Mouse (Mus musculus) erythroblast, embryonic 14.5 days (primary cell): ENCODE data around the gene Ccdc124. TPM values are rescaled to one million over a fixed set of nuclear protein-coding genes. Genes with fewer than 3 reads are reported as not detected.

Experiments used
- H3K27me3 ChIP-seq: 2 replicates; pipeline ENCODE4 v1.6.1; 2012; ENCODE audit warnings: inconsistent platforms; ENCODE audit not compliant: control insufficient read depth
- H3K36me3 ChIP-seq: 2 replicates; pipeline ENCODE4 v1.6.1; 2012; ENCODE audit warnings: mild to moderate bottlenecking, inconsistent platforms; ENCODE audit not compliant: control insufficient read depth
- H3K4me1 ChIP-seq: 2 replicates; pipeline ENCODE4 v1.6.1; 2012; ENCODE audit warnings: inconsistent platforms; ENCODE audit not compliant: control insufficient read depth
- H3K4me3 ChIP-seq: replicated peaks from 2 replicates; pipeline ENCODE3; 2012; ENCODE audit warnings: moderate library complexity, mild to moderate bottlenecking, inconsistent platforms
- H3K9me3 ChIP-seq: 2 replicates; pipeline ENCODE4 v1.6.1; 2012; ENCODE audit warnings: low read length, inconsistent platforms, mixed read lengths; ENCODE audit not compliant: control insufficient read depth
- GATA1 ChIP-seq: IDR thresholded peaks from 2 replicates; pipeline ENCODE4 v1.6.1; 2012; ENCODE audit warnings: low read length, inconsistent platforms, mixed read lengths
- TAL1 ChIP-seq: IDR thresholded peaks from 3 replicates; pipeline ENCODE4 v1.6.1; 2012; ENCODE audit warnings: low read length, inconsistent platforms, mixed read lengths
- polyA plus RNA-seq: library from polyadenylated mRNA; stranded (reverse); fragments of >175 nt; gene quantifications from 2 replicates; pipeline ENCODE4 v1.2.3, GENCODE M21; 2012

Gene Ccdc124
- polyA plus RNA-seq, 1 experiment: 38.8 TPM

- Histone ChIP-seq H3K4me1 (peaks cover 34% of the 10 kb centered on the region), H3K27me3 (peaks cover 9% of the 10 kb centered on the region), H3K36me3 (peaks cover 8% of the 10 kb centered on the region), H3K9me3 (no peaks in the 10 kb centered on the region), H3K4me3 (peak overlapping the region; percentile 80)
- TF ChIP-seq GATA1: no peak
- TF ChIP-seq TAL1: no peak
Measured at GRCm38 (mm10) chr8:70905463-70905830, 31.7 kb upstream of the Ccdc124 start.

GRCm38 (mm10) chr8:70904532-70904931 is 30.8 kb upstream of the Ccdc124 start:
- peaks cover 7% of the 10 kb centered on the region for H3K36me3 ChIP-seq
- no peak for TF ChIP-seq GATA1
- TF ChIP-seq TAL1: no peak
- peaks cover 9% of the 10 kb centered on the region for H3K27me3 ChIP-seq
- H3K4me3 ChIP-seq: no peak overlapping the region
- H3K9me3 ChIP-seq: no peaks in the 10 kb centered on the region
- H3K4me1 ChIP-seq: peaks cover 34% of the 10 kb centered on the region

GRCm38 (mm10) chr8:70903582-70903981 is 29.8 kb upstream of the Ccdc124 start:
- Histone ChIP-seq H3K27me3 (peaks cover 9% of the 10 kb centered on the region), H3K4me3 (no peak overlapping the region), H3K9me3 (no peaks in the 10 kb centered on the region), H3K36me3 (peaks cover 3% of the 10 kb centered on the region; the same call in 1 of the 2 replicates), H3K4me1 (peaks cover 37% of the 10 kb centered on the region)
- no peak for TF ChIP-seq GATA1
- no peak for TF ChIP-seq TAL1

- no peak overlapping the region for H3K4me3 ChIP-seq
- no peaks in the 10 kb centered on the region for H3K9me3 ChIP-seq
- no peak for TF ChIP-seq TAL1
- peaks cover 41% of the 10 kb centered on the region for H3K4me1 ChIP-seq
- peaks cover 3% of the 10 kb centered on the region; the same call in 1 of the 2 replicates for H3K36me3 ChIP-seq
- peaks cover 9% of the 10 kb centered on the region for H3K27me3 ChIP-seq
Measured at GRCm38 (mm10) chr8:70903112-70903511, 29.4 kb upstream of the Ccdc124 start.

GRCm38 (mm10) chr8:70902211-70902610 is 28.5 kb upstream of the Ccdc124 start:
- H3K4me1 ChIP-seq: peaks cover 39% of the 10 kb centered on the region
- TF ChIP-seq TAL1 (no peak), GATA1 (no peak)
- no peak overlapping the region for H3K4me3 ChIP-seq
- H3K36me3 ChIP-seq: no peaks in the 10 kb centered on the region
- H3K9me3 ChIP-seq: no peaks in the 10 kb centered on the region
- peaks cover 9% of the 10 kb centered on the region for H3K27me3 ChIP-seq

GRCm38 (mm10) chr8:70900872-70901387 is 27.2 kb upstream of the Ccdc124 start:
- TF ChIP-seq TAL1 (no peak), GATA1 (no peak)
- peaks cover 9% of the 10 kb centered on the region for H3K27me3 ChIP-seq

GRCm38 (mm10) chr8:70899226-70899625 is 25.5 kb upstream of the Ccdc124 start:
- peaks cover 25% of the 10 kb centered on the region for H3K36me3 ChIP-seq
- H3K9me3 ChIP-seq: no peaks in the 10 kb centered on the region
- peaks cover 37% of the 10 kb centered on the region for H3K4me1 ChIP-seq
- H3K27me3 ChIP-seq: peaks cover 9% of the 10 kb centered on the region
- TF ChIP-seq TAL1 (no peak), GATA1 (no peak)
- H3K4me3 ChIP-seq: no peak overlapping the region

More at GRCm38 (mm10) chr8:70900872-70901387, 27.2 kb upstream of the Ccdc124 start:
- no peaks in the 10 kb centered on the region for H3K9me3 ChIP-seq
- H3K4me3 ChIP-seq: no peak overlapping the region
- H3K36me3 ChIP-seq: peaks cover 8% of the 10 kb centered on the region
- peaks cover 35% of the 10 kb centered on the region for H3K4me1 ChIP-seq

- Histone ChIP-seq H3K27me3 (peaks cover 11% of the 10 kb centered on the region), H3K4me3 (no peak overlapping the region), H3K9me3 (no peaks in the 10 kb centered on the region), H3K36me3 (peaks cover 30% of the 10 kb centered on the region), H3K4me1 (peaks cover 41% of the 10 kb centered on the region)
- TF ChIP-seq TAL1 (no peak), GATA1 (no peak)
Measured at GRCm38 (mm10) chr8:70898661-70899198, 25.0 kb upstream of the Ccdc124 start.

- Histone ChIP-seq H3K9me3 (0 out of 2 replicates have a peak, but pooled peaks cover 3% of the 10 kb centered on the region), H3K4me3 (peak overlapping the region; percentile 90), H3K4me1 (peaks cover 50% of the 10 kb centered on the region), H3K27me3 (peaks cover 16% of the 10 kb centered on the region), H3K36me3 (peaks cover 38% of the 10 kb centered on the region)
- no peak for TF ChIP-seq GATA1
- TF ChIP-seq TAL1: no peak
Measured at GRCm38 (mm10) chr8:70897681-70898413, 24.1 kb upstream of the Ccdc124 start.
